Mouse (Mus musculus): ENCODE measurements around the gene Guca1b.
A peak's percentile ranks its signal among the peaks of the same experiment; 100 is the strongest.
"Not testable (repeated sequence)": the region's sequence is repeated elsewhere in the genome, so short reads cannot be mapped to it uniquely, and the experiment has no call there.

The Guca1b gene

DNA sequence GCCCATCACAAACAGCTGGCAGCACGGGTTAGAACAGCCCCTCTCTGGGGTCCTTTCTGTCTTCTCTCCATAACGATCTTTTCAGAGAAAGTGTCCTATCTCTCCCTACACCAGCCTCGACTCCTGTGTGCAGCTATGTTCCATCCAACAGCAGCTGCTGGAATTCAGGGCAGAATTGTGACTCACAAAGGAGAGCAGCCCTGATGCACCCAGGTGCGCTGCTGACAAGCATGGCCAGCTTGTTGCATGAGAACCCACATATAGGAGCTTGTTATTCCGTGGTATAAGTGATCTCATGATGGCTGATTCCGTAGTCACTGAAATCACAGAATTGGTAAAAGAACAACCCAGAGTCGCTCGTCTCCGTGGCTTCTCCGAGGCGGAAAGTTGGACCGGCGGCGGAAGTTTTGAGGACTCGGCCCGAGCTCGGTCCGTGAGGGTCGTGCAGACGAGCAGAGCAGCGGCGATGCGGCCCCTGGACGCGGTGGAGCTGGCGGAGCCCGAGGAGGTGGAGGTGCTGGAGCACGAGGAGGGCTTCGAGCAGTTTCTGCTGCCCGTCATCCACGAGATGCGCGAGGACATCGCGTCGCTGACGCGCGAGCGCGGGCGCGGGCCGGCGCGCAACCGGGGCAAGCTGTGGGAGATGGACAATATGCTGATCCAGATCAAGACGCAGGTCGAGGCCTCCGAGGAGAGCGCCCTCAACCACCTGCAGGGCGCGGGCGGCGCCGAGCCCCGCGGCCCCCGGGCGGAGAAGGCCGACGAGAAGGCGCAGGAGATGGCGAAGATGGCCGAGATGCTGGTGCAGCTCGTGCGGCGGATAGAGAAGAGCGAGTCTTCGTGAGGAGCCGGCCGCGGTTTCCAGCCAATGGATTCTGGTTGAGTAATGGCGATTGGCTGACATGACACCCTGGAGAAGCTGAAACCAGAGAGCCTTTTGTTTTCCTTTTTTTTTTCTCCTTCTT lies 25.0 kb downstream of the Guca1b start:
- DNase-seq (ENCODE audit: low spot score in 2 of 2): peak in 1 of 2 experiments; percentile 52

- no peak for DNase-seq (ENCODE audit: low spot score in 2 of 2)
Observed at GRCm38 (mm10) chr17:47420195-47420594, 35.0 kb downstream of the Guca1b start.

DNA sequence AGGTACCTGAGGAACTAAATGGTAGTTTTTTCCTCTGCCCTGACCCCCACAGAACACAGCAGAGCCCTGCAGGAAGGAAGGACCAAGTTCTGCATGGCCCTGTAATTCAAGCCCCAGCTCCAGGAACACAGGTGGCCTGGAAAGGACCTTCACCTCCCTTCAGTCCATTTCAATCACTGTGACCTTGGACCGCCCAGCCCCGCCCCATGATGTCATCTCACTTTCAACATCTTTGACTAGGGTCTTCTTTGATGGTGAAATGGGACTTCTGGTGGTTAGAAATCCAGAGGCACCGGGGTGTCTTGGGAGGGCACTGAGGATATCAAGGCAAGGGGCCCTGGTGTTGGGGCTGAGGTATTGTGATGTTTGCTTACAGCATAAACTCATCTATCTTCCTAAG lies 36.4 kb downstream of the Guca1b start:
- DNase-seq (ENCODE audit: low spot score in 2 of 2): no peak

- DNase-seq (ENCODE audit: low spot score in 2 of 2): not testable (repeated sequence)
Observed at GRCm38 (mm10) chr17:47422616-47423015, 37.4 kb downstream of the Guca1b start.

GRCm38 (mm10) chr17:47424186-47424585 lies 39.0 kb downstream of the Guca1b start:
- no peak for DNase-seq (ENCODE audit: low spot score in 2 of 2)

- no peak for DNase-seq (ENCODE audit: low spot score in 2 of 2)
Observed at GRCm38 (mm10) chr17:47427316-47427715, 42.1 kb downstream of the Guca1b start.

- DNase-seq (ENCODE audit: low spot score in 2 of 2): no peak
Observed at GRCm38 (mm10) chr17:47428831-47429304, 43.7 kb downstream of the Guca1b start.

DNA sequence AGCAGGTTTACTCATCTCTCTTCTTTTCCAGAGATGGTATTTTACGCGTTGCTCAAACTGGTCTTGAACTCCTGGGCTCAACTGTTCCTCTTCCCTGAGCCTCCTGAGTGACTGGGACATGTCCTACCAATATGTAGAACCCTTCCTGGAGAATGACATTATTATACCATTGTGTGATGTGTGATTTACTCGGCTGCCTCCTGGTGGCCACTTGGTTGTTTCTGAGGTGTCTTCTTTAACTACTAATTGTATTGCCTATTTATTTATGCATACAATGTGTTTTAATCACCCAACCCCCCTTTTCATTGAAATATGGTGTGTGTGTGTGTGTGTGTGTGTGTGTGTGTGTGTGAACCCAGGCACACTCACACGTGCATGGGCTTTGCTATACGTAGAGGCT lies 45.6 kb downstream of the Guca1b start:
- DNase-seq (ENCODE audit: low spot score in 2 of 2): no peak

- DNase-seq (ENCODE audit: low spot score in 2 of 2): peak; percentile 70 to 82
Observed at GRCm38 (mm10) chr17:47436156-47436906, 51.1 kb downstream of the Guca1b start, which contains the start of gene AI661453. Gene AI661453, plus strand, starts transcription at chr17:47436615.

DNA sequence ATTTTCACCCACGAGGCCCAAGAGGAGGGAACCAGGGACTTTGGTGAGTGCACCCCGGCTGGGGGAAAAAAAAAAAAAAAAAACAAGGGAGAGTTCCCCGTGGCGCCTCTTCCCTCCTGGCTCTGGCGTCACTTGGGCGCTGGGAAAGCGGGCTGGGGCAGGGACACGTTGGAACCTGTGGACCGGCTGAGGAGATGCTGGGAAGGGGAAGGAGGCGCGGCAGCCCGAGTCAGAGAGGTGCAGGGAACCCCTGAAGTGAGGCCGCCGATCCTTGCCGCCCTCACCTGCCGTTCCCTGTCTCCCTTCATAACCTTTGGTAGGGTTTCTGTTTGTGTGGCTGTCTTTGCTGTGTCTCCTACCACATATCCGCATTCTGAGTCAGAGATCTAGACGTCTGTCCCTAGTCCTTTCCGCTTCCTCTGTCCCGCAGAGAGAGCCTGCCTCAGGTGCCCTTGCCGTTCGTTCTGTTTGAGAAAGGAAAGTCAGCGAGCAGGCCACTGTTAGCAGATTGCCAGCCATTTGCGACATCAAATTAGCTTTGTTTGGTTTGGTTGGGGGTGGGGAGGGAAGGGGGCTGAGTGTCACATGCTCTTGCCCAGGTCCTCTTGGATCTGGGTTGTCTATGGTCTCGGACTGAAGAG lies 51.8 kb downstream of the Guca1b start, which contains the start of gene 1700001C19Rik:
1700001C19Rik (minus strand) TSS at position 470 of the 641 bp plus-strand sequence.
- DNase-seq (ENCODE audit: low spot score in 2 of 2): no peak

- DNase-seq (ENCODE audit: low spot score in 2 of 2): no peak
Observed at GRCm38 (mm10) chr17:47438611-47439010, 53.4 kb downstream of the Guca1b start.

DNA sequence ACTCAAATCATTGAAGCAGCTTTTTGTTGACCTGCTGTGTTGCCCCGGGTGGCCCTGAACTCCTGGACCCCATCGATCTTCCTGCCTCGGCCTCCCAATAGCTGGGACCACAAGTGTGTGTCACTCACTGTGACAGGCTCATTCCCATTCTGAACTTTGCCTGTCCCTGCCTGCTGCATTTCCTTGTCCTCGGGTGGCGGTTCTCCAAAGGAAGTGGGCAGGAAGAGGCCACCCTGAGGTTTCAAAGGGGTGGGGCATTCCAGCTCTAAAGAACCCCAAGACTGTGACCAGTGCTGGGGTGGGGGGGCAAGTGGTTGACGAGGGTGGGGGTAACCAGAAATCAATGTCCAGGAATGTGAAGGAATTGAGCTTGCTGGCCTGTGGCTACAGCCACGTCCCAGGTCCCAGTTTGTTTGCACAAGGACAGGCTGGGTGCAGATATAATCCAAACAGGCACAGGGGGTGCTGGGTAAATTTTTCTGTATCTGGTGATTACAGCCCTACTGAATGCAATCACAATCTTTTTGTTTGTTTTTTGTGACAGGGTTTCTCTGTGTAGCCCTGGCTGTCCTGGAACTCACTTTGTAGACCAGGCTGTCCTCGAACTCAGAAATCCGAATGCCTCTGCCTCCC lies 54.3 kb downstream of the Guca1b start:
- DNase-seq (ENCODE audit: low spot score in 2 of 2): no peak

DNA sequence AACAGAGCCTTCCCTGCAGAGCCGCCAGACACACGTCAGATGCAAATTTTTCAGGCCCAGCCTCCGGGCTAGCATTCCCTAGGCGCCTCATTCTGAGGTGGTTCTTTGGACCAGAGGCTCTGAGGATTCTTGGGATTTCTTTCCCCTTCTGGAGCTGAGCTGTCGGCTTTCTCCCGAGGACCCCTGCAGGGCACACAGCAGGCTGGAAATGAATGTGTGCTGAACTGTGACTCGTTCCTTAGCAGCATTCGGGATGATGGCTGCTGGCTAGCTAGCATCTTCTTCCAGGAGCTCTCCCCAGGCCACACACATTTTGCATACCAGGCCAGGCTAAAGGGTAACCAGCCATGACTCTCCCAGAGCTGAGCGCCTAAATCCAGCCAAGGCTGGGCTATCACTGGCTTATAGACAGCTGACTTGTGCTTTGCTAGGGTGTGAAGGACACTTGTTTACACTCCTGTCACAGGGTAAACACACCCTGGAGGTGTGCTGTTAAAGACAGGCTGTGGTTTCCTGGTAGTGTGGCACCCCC lies 55.2 kb downstream of the Guca1b start:
- DNase-seq (ENCODE audit: low spot score in 2 of 2): no peak

GRCm38 (mm10) chr17:47441296-47442051 lies 56.3 kb downstream of the Guca1b start:
- no peak for DNase-seq (ENCODE audit: low spot score in 2 of 2)

GRCm38 (mm10) chr17:47442271-47442670 lies 57.1 kb downstream of the Guca1b start:
- DNase-seq (ENCODE audit: low spot score in 2 of 2): no peak

All from urinary bladder, adult 18-20 months (tissue).